Mouse (Mus musculus) natural killer cell, adult 2 months (primary cell): Measurements from ENCODE around the gene Snx29.

Source experiments
- DNase-seq, 2 experiments: peaks; one replicate each; pipeline ENCODE4 v3.0.0; 2022; ENCODE audit warnings: low spot score in 2 of 2

Gene Snx29

GRCm38 (mm10) chr16:11778191-11778590 lies 455.5 kb downstream of the Snx29 start:
- DNase-seq = no peak

DNA sequence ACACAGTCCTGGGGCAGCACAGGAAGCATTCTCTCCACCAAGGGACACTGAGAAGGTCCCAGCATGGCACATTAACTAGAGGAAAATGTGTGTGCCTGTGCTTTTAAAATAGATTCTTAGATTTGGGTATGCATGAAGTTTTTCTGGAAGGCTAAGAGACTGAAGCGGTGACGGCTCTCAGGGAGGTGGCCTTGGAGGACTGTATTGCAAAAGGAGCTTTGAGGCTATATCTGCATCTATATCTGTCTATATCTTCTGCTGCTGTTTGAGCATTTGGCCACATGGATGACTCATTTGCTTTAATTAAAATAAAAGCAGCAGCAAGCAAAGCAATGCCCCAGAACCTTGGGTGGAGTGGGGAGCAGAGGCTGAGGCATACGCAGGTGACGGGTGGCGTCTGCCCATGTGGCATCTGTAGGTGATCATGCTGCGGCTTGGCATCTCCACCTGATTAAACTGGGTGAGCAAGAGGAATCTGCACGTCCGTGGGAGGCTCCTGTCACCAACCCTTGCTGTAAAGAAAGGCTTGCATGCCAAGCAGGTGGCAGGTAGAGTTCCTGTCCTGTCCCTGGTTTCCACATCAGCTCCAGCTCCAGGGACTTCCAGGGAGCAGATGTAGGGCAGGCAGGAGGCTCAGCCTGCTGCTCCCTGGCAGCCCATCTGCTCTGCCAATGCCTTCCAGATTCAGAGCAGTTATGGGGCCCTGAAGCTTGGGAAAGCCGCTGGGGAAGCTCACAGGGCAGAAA lies 456.2 kb downstream of the Snx29 start:
- no peak for DNase-seq

- no peak for DNase-seq
Measured at GRCm38 (mm10) chr16:11782082-11782481, 459.4 kb downstream of the Snx29 start.

DNA sequence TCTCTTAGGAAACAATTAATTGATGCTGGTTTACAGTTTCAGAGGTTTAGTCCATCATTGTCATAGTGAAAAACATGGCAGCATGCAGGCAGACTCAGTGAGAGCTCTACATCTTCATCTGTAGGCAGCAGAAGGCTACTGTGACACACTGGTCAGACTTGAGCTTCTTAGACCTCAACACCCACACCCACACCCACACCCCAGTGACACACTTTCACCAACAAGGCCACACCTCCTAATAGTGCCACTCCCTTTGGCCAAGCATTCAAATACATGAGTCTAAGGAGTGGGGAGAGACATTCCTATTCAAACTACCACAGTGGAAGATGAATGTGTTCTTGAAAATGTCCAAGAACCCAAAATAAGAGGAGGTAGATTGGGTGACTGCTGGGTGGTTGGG lies 460.6 kb downstream of the Snx29 start:
- DNase-seq = no peak

DNA sequence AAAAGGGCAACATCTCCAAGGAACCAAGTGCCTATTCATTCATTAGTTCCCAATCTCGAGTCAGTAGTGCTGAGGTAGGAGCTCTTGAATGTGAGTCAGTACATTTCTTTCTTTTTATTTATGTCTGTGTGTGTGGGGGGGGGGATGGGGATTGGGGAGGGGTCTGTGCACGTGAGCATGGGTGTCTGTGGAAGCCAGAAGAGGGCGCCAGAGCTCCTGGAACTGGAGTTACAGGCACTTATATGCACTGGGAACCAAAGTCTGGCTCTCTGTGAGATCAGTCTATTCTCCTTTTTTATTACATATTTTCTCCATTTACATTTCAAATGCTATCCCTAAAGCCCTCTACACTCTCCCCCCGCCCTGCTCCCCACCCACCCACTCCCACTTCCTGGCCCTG lies 461.6 kb downstream of the Snx29 start:
- no peak for DNase-seq

DNA sequence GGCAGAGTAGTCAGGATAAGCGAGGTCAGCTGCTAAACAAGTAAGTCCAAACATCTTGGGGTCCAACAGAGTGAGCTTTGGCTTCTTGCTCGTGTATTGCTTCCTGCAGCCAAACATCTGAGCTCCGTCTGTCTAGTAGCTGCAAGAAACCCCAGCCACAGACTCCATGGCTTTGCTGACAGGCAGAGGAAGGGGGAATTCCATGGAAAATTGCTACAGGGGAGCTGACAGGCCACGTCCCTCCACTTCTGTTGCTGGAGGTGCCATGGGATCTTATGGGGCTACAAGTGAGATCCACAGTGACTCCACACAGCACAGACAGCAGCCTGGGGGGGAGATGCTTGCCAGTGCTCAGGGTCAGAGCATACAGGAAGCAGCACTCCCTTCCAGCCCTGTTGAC lies 463.1 kb downstream of the Snx29 start:
- DNase-seq = no peak

DNA sequence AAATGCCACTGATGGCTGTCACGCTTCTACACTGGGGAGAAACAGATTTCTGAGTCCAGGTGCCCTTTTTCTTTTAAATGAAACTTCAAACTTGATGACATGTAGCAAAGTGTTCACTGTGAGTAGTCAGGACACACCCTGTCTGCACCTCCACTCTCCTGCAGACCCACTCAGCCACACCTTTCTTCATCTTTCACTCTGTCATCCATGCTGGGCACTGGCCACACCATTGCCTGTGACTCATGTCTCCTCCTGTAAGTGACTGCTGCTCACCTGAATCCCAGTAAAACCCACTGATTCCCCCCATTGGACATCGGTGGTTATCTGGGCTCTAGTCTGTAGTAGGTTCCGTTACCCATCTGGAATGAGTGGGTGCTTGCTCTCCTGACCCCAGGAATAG lies 467.8 kb downstream of the Snx29 start:
- no peak for DNase-seq

DNA sequence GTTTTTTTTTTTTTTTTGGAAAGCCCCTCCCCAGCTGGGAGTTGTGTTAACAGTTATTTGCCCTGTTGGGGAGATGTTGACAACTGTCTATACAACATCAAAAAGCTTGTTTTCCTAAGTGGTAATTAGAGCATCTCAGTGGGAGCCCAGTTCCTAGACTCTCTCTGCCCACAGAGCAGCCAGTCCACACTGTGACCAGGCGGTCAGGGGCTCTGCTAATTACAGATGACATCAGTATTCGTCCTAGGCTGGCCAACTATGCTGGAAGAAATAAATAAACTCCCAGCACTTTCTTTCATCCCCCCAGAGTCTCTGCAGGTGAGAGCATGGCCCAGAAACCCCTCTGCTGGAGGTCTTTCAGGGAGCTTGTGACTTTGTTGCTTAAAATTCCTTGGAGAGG lies 470.7 kb downstream of the Snx29 start:
- no peak for DNase-seq

GRCm38 (mm10) chr16:11794628-11795027 lies 471.9 kb downstream of the Snx29 start:
- DNase-seq = no peak

- no peak for DNase-seq
Measured at GRCm38 (mm10) chr16:11795758-11796460, 473.2 kb downstream of the Snx29 start.

- DNase-seq = no peak
Measured at GRCm38 (mm10) chr16:11801960-11802539, 479.3 kb downstream of the Snx29 start.
